Mouse (Mus musculus) adrenal gland, postnatal 25 days (tissue): ENCODE results near the gene Slc48a1. TPM values are rescaled to one million over a fixed set of nuclear protein-coding genes. Genes with fewer than 3 reads are reported as not detected.
A peak's percentile ranks its signal among the peaks of the same experiment; 100 is the strongest.

Experiments used
- DNase-seq: peaks from one replicate; pipeline ENCODE4 v3.0.0; 2021; ENCODE audit warnings: mixed read lengths
- total RNA-seq: library from RNA; stranded (reverse); gene quantifications from 2 replicates; pipeline ENCODE4 v1.2.3, GENCODE M21; 2021

Gene Slc48a1
- total RNA-seq, 1 experiment from 2014 or later: 92.4 TPM

GRCm38 (mm10) chr15:97754476-97754875, 23.8 kb upstream of the Slc48a1 start:
- DNase-seq: no peak

- DNase-seq: no peak
Measured at GRCm38 (mm10) chr15:97755361-97755760, 23.0 kb upstream of the Slc48a1 start.

- DNase-seq: no peak
Measured at GRCm38 (mm10) chr15:97760006-97760405, 18.3 kb upstream of the Slc48a1 start.

GRCm38 (mm10) chr15:97760952-97761351, 17.4 kb upstream of the Slc48a1 start:
- no peak for DNase-seq

- no peak for DNase-seq
Measured at GRCm38 (mm10) chr15:97761438-97761837, 16.9 kb upstream of the Slc48a1 start.

GRCm38 (mm10) chr15:97762733-97763132, 15.6 kb upstream of the Slc48a1 start:
- DNase-seq: no peak

- no peak for DNase-seq
Measured at GRCm38 (mm10) chr15:97763256-97764049, 14.9 kb upstream of the Slc48a1 start.

- no peak for DNase-seq
Measured at GRCm38 (mm10) chr15:97764532-97764931, 13.8 kb upstream of the Slc48a1 start.

GRCm38 (mm10) chr15:97765090-97765794, 13.1 kb upstream of the Slc48a1 start:
- no peak for DNase-seq

- DNase-seq: no peak
Measured at GRCm38 (mm10) chr15:97766194-97766593, 12.1 kb upstream of the Slc48a1 start.

GRCm38 (mm10) chr15:97766594-97767279, 11.6 kb upstream of the Slc48a1 start:
- DNase-seq: no peak

GRCm38 (mm10) chr15:97767280-97768186, 10.8 kb upstream of the Slc48a1 start, which contains the start of gene Rapgef3:
Gene Rapgef3, minus strand, starts transcription at chr15:97767972.
- peak; percentile 82 for DNase-seq

- peak; percentile 26 for DNase-seq
Measured at GRCm38 (mm10) chr15:97768192-97768591, 10.1 kb upstream of the Slc48a1 start.

- no peak for DNase-seq
Measured at GRCm38 (mm10) chr15:97770280-97770679, 8.0 kb upstream of the Slc48a1 start.

GRCm38 (mm10) chr15:97773108-97773507, 5.2 kb upstream of the Slc48a1 start:
- peak; percentile 63 for DNase-seq

GRCm38 (mm10) chr15:97773961-97774370, 4.4 kb upstream of the Slc48a1 start:
- no peak for DNase-seq

- DNase-seq: peak; percentile 82
Measured at GRCm38 (mm10) chr15:97776514-97776913, 1.8 kb upstream of the Slc48a1 start.

- DNase-seq: no peak
Measured at GRCm38 (mm10) chr15:97776919-97777318, 1.4 kb upstream of the Slc48a1 start.

GRCm38 (mm10) chr15:97779576-97779975, 1.3 kb downstream of the Slc48a1 start:
- no peak for DNase-seq

GRCm38 (mm10) chr15:97780611-97781031, 2.3 kb downstream of the Slc48a1 start:
- DNase-seq: no peak

- no peak for DNase-seq
Measured at GRCm38 (mm10) chr15:97781961-97782748, 3.8 kb downstream of the Slc48a1 start.
